Mouse (Mus musculus): ENCODE measurements around the gene Cadm1. TPM values are rescaled to one million over a fixed set of nuclear protein-coding genes. Genes with fewer than 3 reads are reported as not detected.

Gene Cadm1
- polyA plus RNA-seq, 1 experiment from 2014 or later = 6.4 TPM

- no peak for ATAC-seq (ENCODE audit: insufficient read depth)
- 60% methylated on average over 2 of the region's 2 CpGs for WGBS (ENCODE audit: insufficient replicate concordance)
Measured at GRCm38 (mm10) chr9:47627966-47628365, 98.0 kb downstream of the Cadm1 start.

DNA sequence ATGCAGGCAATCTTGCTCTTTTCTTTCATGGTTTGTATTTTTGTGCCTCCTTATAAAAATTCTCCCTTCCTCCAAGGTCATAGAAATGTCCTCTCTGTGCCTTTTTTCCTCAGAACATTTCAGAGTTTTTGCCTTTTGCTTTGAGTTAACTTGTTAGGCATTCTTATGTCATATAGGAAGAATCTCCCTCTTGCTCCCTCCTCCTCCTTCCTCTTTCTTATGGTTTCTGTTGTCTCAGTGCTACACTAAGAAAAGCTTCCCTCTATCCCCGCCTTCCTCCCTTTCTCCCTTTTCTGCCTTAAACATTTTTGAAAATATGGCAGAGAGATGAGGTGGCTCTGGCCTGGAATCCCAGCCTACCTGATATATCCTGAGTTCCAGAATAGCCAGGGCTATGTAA lies 98.6 kb downstream of the Cadm1 start:
- H3K4me1 ChIP-seq (replicated peaks) = peaks cover 9% of the 10 kb centered on the region; the same call in 1 of the 2 replicates
- no peak overlapping the region for H3K27ac ChIP-seq (replicated peaks)
- H3K4me3 ChIP-seq (replicated peaks) = no peak overlapping the region
- ATAC-seq (ENCODE audit: insufficient read depth) = no peak
- no peak overlapping the region for H3K4me2 ChIP-seq
- H3K36me3 ChIP-seq (replicated peaks) = no peaks in the 10 kb centered on the region
- 50% methylated on average over 1 of the region's 1 CpGs for WGBS (ENCODE audit: insufficient replicate concordance)
- no peaks in the 10 kb centered on the region for H3K27me3 ChIP-seq
- H3K9me3 ChIP-seq (replicated peaks) = no peaks in the 10 kb centered on the region
- no peak overlapping the region for H3K9ac ChIP-seq

More at GRCm38 (mm10) chr9:47627966-47628365, 98.0 kb downstream of the Cadm1 start:
- Histone ChIP-seq H3K9me3 (replicated peaks) (no peaks in the 10 kb centered on the region), H3K9ac (no peak overlapping the region), H3K27me3 (no peaks in the 10 kb centered on the region), H3K27ac (replicated peaks) (no peak overlapping the region), H3K4me3 (replicated peaks) (no peak overlapping the region), H3K4me2 (no peak overlapping the region), H3K4me1 (replicated peaks) (peaks cover 9% of the 10 kb centered on the region; the same call in 1 of the 2 replicates), H3K36me3 (replicated peaks) (no peaks in the 10 kb centered on the region)

- H3K36me3 ChIP-seq (replicated peaks) = no peaks in the 10 kb centered on the region
- no peak for ATAC-seq (ENCODE audit: insufficient read depth)
- 0 out of 2 replicates have a peak, but pooled peaks cover 3% of the 10 kb centered on the region for H3K4me1 ChIP-seq (replicated peaks)
- no peak overlapping the region for H3K4me3 ChIP-seq (replicated peaks)
- no peaks in the 10 kb centered on the region for H3K9me3 ChIP-seq (replicated peaks)
- WGBS (ENCODE audit: insufficient replicate concordance) = 34% methylated on average over 3 of the region's 3 CpGs
- H3K4me2 ChIP-seq = no peak overlapping the region
- H3K9ac ChIP-seq = no peak overlapping the region
- no peaks in the 10 kb centered on the region for H3K27me3 ChIP-seq
- H3K27ac ChIP-seq (replicated peaks) = no peak overlapping the region
Measured at GRCm38 (mm10) chr9:47634695-47635094, 104.7 kb downstream of the Cadm1 start.

DNA sequence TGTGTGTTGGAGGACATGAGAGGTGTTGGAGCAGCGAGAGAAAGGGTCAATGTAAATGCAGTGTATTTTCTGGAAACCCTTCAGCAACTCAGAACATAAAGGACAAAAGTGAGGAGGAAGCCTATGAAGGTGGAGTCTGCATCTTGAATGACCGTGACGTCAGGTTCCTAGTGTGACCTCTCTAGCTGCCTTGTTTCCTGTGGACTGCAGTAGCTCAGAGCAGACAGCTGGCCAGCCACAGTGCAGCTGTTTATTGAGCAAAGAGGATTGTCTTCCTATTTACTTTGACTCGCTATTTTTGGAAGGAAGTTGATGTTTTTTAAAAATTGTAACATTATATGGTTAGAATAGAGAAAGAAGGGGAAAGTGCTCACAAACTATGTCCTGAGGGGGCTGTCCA lies 112.7 kb downstream of the Cadm1 start:
- H3K4me2 ChIP-seq = no peak overlapping the region
- 24% methylated on average over 4 of the region's 4 CpGs for WGBS (ENCODE audit: insufficient replicate concordance)

GRCm38 (mm10) chr9:47645056-47645455 lies 115.1 kb downstream of the Cadm1 start:
- 50% methylated on average over 2 of the region's 2 CpGs for WGBS (ENCODE audit: insufficient replicate concordance)

More for the DNA sequence above, 112.7 kb downstream of the Cadm1 start:
- no peak for ATAC-seq (ENCODE audit: insufficient read depth)
- H3K36me3 ChIP-seq (replicated peaks) = no peaks in the 10 kb centered on the region
- no peaks in the 10 kb centered on the region for H3K9me3 ChIP-seq (replicated peaks)
- no peaks in the 10 kb centered on the region for H3K4me1 ChIP-seq (replicated peaks)
- no peak overlapping the region for H3K27ac ChIP-seq (replicated peaks)
- H3K4me3 ChIP-seq (replicated peaks) = no peak overlapping the region
- no peak overlapping the region for H3K9ac ChIP-seq
- H3K27me3 ChIP-seq = no peaks in the 10 kb centered on the region

GRCm38 (mm10) chr9:47651431-47651830 lies 121.5 kb downstream of the Cadm1 start:
- no peak overlapping the region for H3K4me3 ChIP-seq (replicated peaks)
- H3K4me2 ChIP-seq = no peak overlapping the region
- 71% methylated on average over 11 of the region's 11 CpGs for WGBS (ENCODE audit: insufficient replicate concordance)
- H3K4me1 ChIP-seq (replicated peaks) = no peaks in the 10 kb centered on the region
- H3K36me3 ChIP-seq (replicated peaks) = no peaks in the 10 kb centered on the region
- ATAC-seq (ENCODE audit: insufficient read depth) = no peak
- H3K27me3 ChIP-seq = no peaks in the 10 kb centered on the region
- no peak overlapping the region for H3K9ac ChIP-seq
- no peaks in the 10 kb centered on the region for H3K9me3 ChIP-seq (replicated peaks)
- no peak overlapping the region for H3K27ac ChIP-seq (replicated peaks)

More at GRCm38 (mm10) chr9:47645056-47645455, 115.1 kb downstream of the Cadm1 start:
- Histone ChIP-seq H3K27ac (replicated peaks) (no peak overlapping the region), H3K4me2 (no peak overlapping the region), H3K4me3 (replicated peaks) (no peak overlapping the region), H3K9me3 (replicated peaks) (no peaks in the 10 kb centered on the region), H3K36me3 (replicated peaks) (no peaks in the 10 kb centered on the region), H3K9ac (no peak overlapping the region), H3K4me1 (replicated peaks) (no peaks in the 10 kb centered on the region), H3K27me3 (no peaks in the 10 kb centered on the region)
- ATAC-seq (ENCODE audit: insufficient read depth) = no peak

- Histone ChIP-seq H3K4me1 (replicated peaks) (no peaks in the 10 kb centered on the region), H3K9ac (no peak overlapping the region), H3K36me3 (replicated peaks) (no peaks in the 10 kb centered on the region), H3K27me3 (no peaks in the 10 kb centered on the region), H3K27ac (replicated peaks) (no peak overlapping the region), H3K9me3 (replicated peaks) (no peaks in the 10 kb centered on the region), H3K4me3 (replicated peaks) (no peak overlapping the region), H3K4me2 (no peak overlapping the region)
- no peak for ATAC-seq (ENCODE audit: insufficient read depth)
- 58% methylated on average over 5 of the region's 5 CpGs for WGBS (ENCODE audit: insufficient replicate concordance)
Measured at GRCm38 (mm10) chr9:47652203-47652602, 122.2 kb downstream of the Cadm1 start.

DNA sequence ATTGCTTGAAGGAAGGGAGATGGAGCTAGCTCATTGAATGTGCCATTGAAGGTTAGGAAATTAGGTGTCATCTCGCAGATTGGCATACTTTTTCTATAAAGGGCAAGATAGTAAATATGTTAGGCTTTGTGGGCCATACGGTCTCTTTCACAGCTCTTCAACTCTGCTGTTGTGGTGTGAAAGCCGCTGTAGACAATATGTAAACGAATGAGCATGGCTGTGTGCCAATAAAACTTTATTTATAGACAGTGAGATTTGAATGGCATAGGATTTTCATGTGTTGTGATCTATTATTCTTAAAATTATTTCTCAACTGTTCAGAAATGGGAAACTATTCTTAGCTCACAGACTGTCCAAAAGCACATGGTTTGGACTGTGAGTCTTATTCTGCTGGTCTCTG lies 123.0 kb downstream of the Cadm1 start:
- no peak for ATAC-seq (ENCODE audit: insufficient read depth)
- no peaks in the 10 kb centered on the region for H3K9me3 ChIP-seq (replicated peaks)
- H3K27ac ChIP-seq (replicated peaks) = no peak overlapping the region
- H3K9ac ChIP-seq = no peak overlapping the region
- no peak overlapping the region for H3K4me2 ChIP-seq
- no peaks in the 10 kb centered on the region for H3K36me3 ChIP-seq (replicated peaks)
- no peaks in the 10 kb centered on the region for H3K4me1 ChIP-seq (replicated peaks)
- H3K4me3 ChIP-seq (replicated peaks) = no peak overlapping the region
- no peaks in the 10 kb centered on the region for H3K27me3 ChIP-seq
- WGBS (ENCODE audit: insufficient replicate concordance) = 66% methylated on average over 4 of the region's 4 CpGs

GRCm38 (mm10) chr9:47659366-47660090 lies 129.6 kb downstream of the Cadm1 start:
- Histone ChIP-seq H3K4me3 (replicated peaks) (no peak overlapping the region), H3K4me1 (replicated peaks) (no peaks in the 10 kb centered on the region), H3K27ac (replicated peaks) (no peak overlapping the region), H3K9ac (no peak overlapping the region), H3K36me3 (replicated peaks) (no peaks in the 10 kb centered on the region), H3K4me2 (no peak overlapping the region), H3K9me3 (replicated peaks) (no peaks in the 10 kb centered on the region), H3K27me3 (no peaks in the 10 kb centered on the region)
- 64% methylated on average over 6 of the region's 6 CpGs for WGBS (ENCODE audit: insufficient replicate concordance)
- no peak for ATAC-seq (ENCODE audit: insufficient read depth)

DNA sequence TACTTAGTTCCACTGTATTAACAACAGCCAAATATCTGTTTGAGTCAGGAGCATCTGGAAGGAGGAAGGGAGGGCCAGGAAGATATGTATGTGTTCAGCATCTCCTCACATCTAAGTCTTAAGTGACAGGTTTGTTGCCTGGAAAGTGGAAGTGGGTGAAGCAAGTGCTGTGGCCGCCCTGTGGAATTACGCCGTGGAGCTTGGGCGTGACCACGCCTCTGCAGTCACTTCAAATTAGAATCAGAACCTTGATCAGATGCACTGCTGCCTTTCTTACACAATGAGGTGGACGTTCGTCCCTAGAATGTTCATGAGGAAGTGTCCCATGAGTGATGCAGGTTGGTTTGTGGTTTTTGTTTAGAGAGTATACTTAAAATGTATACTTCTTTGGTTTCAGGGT lies 131.6 kb downstream of the Cadm1 start:
- H3K9me3 ChIP-seq (replicated peaks) = no peaks in the 10 kb centered on the region
- H3K36me3 ChIP-seq (replicated peaks) = no peaks in the 10 kb centered on the region
- no peak overlapping the region for H3K27ac ChIP-seq (replicated peaks)
- no peak overlapping the region for H3K4me3 ChIP-seq (replicated peaks)
- no peak for ATAC-seq (ENCODE audit: insufficient read depth)
- H3K27me3 ChIP-seq = no peaks in the 10 kb centered on the region
- no peak overlapping the region for H3K9ac ChIP-seq
- H3K4me2 ChIP-seq = no peak overlapping the region
- no peaks in the 10 kb centered on the region for H3K4me1 ChIP-seq (replicated peaks)
- 54% methylated on average over 7 of the region's 7 CpGs for WGBS (ENCODE audit: insufficient replicate concordance)

DNA sequence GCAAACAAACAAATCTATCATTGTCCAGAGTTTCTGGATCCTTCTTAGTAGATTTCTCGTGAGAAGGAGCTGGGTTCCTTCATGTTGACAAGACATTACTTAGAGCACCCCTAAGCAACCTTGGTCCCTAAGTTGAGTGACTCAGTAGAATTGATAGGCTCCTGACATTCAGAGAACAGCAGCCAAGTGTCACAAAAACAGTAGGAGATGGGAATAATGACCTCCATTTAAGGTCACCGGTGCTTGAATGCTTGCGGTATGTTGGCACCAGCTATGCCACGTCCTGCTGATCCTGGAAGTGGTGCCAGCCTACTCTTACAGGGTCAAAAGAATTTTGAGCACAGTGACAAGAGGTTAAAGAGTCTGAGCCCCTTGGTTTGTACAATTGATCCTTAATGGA lies 139.2 kb downstream of the Cadm1 start:
- Histone ChIP-seq H3K4me3 (replicated peaks) (no peak overlapping the region), H3K4me1 (replicated peaks) (no peaks in the 10 kb centered on the region), H3K27me3 (no peaks in the 10 kb centered on the region), H3K9ac (no peak overlapping the region), H3K9me3 (replicated peaks) (no peaks in the 10 kb centered on the region), H3K4me2 (no peak overlapping the region), H3K27ac (replicated peaks) (no peak overlapping the region), H3K36me3 (replicated peaks) (no peaks in the 10 kb centered on the region)
- ATAC-seq (ENCODE audit: insufficient read depth) = no peak
- 60% methylated on average over 4 of the region's 4 CpGs for WGBS (ENCODE audit: insufficient replicate concordance)

- Histone ChIP-seq H3K4me1 (replicated peaks) (no peaks in the 10 kb centered on the region), H3K4me2 (no peak overlapping the region), H3K27me3 (no peaks in the 10 kb centered on the region), H3K9ac (no peak overlapping the region), H3K4me3 (replicated peaks) (no peak overlapping the region), H3K27ac (replicated peaks) (no peak overlapping the region), H3K36me3 (replicated peaks) (no peaks in the 10 kb centered on the region), H3K9me3 (replicated peaks) (no peaks in the 10 kb centered on the region)
- WGBS (ENCODE audit: insufficient replicate concordance) = 67% methylated on average over 11 of the region's 11 CpGs
- ATAC-seq (ENCODE audit: insufficient read depth) = no peak
Measured at GRCm38 (mm10) chr9:47671617-47672016, 141.6 kb downstream of the Cadm1 start.
